Mouse (Mus musculus): ENCODE results near the gene Tmem54.

Tmem54 gene

GRCm38 (mm10) chr4:129081939-129082338 is 23.4 kb upstream of the Tmem54 start:
- TF ChIP-seq GATA4 (IDR thresholded peaks at IDR 0.05; ENCODE audit: insufficient replicate concordance, low read length), result no peak

GRCm38 (mm10) chr4:129082379-129083115 is 22.8 kb upstream of the Tmem54 start:
- no peak for TF ChIP-seq GATA4 (IDR thresholded peaks at IDR 0.05; ENCODE audit: insufficient replicate concordance, low read length)

- no peak for TF ChIP-seq GATA4 (IDR thresholded peaks at IDR 0.05; ENCODE audit: insufficient replicate concordance, low read length)
Observed at GRCm38 (mm10) chr4:129084896-129085295, 20.5 kb upstream of the Tmem54 start.

- no peak for TF ChIP-seq GATA4 (IDR thresholded peaks at IDR 0.05; ENCODE audit: insufficient replicate concordance, low read length)
Observed at GRCm38 (mm10) chr4:129086078-129086477, 19.3 kb upstream of the Tmem54 start.

GRCm38 (mm10) chr4:129087850-129088249 is 17.5 kb upstream of the Tmem54 start:
- no peak for TF ChIP-seq GATA4 (IDR thresholded peaks at IDR 0.05; ENCODE audit: insufficient replicate concordance, low read length)

- no peak for TF ChIP-seq GATA4 (IDR thresholded peaks at IDR 0.05; ENCODE audit: insufficient replicate concordance, low read length)
Observed at GRCm38 (mm10) chr4:129095276-129095675, 10.1 kb upstream of the Tmem54 start.

GRCm38 (mm10) chr4:129097006-129097405 is 8.3 kb upstream of the Tmem54 start:
- TF ChIP-seq GATA4 (IDR thresholded peaks at IDR 0.05; ENCODE audit: insufficient replicate concordance, low read length), result no peak

- TF ChIP-seq GATA4 (IDR thresholded peaks at IDR 0.05; ENCODE audit: insufficient replicate concordance, low read length), result no peak
Observed at GRCm38 (mm10) chr4:129102133-129102829, 3.1 kb upstream of the Tmem54 start.

- TF ChIP-seq GATA4 (IDR thresholded peaks at IDR 0.05; ENCODE audit: insufficient replicate concordance, low read length), result no peak
Observed at GRCm38 (mm10) chr4:129106073-129106472, 725 bp downstream of the Tmem54 start.

- TF ChIP-seq GATA4 (IDR thresholded peaks at IDR 0.05; ENCODE audit: insufficient replicate concordance, low read length), result no peak
Observed at GRCm38 (mm10) chr4:129107348-129107899, 2.1 kb downstream of the Tmem54 start.

GRCm38 (mm10) chr4:129108624-129109023 is 3.3 kb downstream of the Tmem54 start:
- no peak for TF ChIP-seq GATA4 (IDR thresholded peaks at IDR 0.05; ENCODE audit: insufficient replicate concordance, low read length)

- TF ChIP-seq GATA4 (IDR thresholded peaks at IDR 0.05; ENCODE audit: insufficient replicate concordance, low read length), result no peak
Observed at GRCm38 (mm10) chr4:129110804-129111203, 5.5 kb downstream of the Tmem54 start.

- TF ChIP-seq GATA4 (IDR thresholded peaks at IDR 0.05; ENCODE audit: insufficient replicate concordance, low read length), result no peak
Observed at GRCm38 (mm10) chr4:129111350-129111749, 6.0 kb downstream of the Tmem54 start.

GRCm38 (mm10) chr4:129112231-129112630 is 6.9 kb downstream of the Tmem54 start:
- no peak for TF ChIP-seq GATA4 (IDR thresholded peaks at IDR 0.05; ENCODE audit: insufficient replicate concordance, low read length)

- no peak for TF ChIP-seq GATA4 (IDR thresholded peaks at IDR 0.05; ENCODE audit: insufficient replicate concordance, low read length)
Observed at GRCm38 (mm10) chr4:129113083-129113988, 8.0 kb downstream of the Tmem54 start.
